Mouse (Mus musculus) erythroblast, embryonic 14.5 days (primary cell): ENCODE measurements around the gene Gpr176.

Source experiments
- GATA1 ChIP-seq: IDR thresholded peaks from 2 replicates; pipeline ENCODE4 v1.6.1; 2012; ENCODE audit warnings: low read length, inconsistent platforms, mixed read lengths
- TAL1 ChIP-seq: IDR thresholded peaks from 3 replicates; pipeline ENCODE4 v1.6.1; 2012; ENCODE audit warnings: low read length, inconsistent platforms, mixed read lengths

GRCm38 (mm10) chr2:118236196-118236595 lies 137.0 kb downstream of the Gpr176 start:
- no peak for TF ChIP-seq GATA1
- TF ChIP-seq TAL1, result no peak
